Mouse (Mus musculus): ENCODE measurements around the gene Gars.

GRCm38 (mm10) chr6:55010330-55011091 lies 27.3 kb upstream of the Gars start:
- TF ChIP-seq CTCF (IDR thresholded peaks at IDR 0.05; ENCODE audit: low read depth, low read length) (no peak), POLR2AphosphoS5 (IDR thresholded peaks at IDR 0.05; ENCODE audit: insufficient replicate concordance, low read depth, low read length) (no peak), TAL1 (conservative IDR thresholded peaks at IDR 0.05; ENCODE audit: low read depth, low read length) (no peak)
